Mouse (Mus musculus): ENCODE data around the gene Npffr2.
"Not testable (repeated sequence)": the region's sequence is repeated elsewhere in the genome, so short reads cannot be mapped to it uniquely, and the experiment has no call there.

The Npffr2 gene

DNA sequence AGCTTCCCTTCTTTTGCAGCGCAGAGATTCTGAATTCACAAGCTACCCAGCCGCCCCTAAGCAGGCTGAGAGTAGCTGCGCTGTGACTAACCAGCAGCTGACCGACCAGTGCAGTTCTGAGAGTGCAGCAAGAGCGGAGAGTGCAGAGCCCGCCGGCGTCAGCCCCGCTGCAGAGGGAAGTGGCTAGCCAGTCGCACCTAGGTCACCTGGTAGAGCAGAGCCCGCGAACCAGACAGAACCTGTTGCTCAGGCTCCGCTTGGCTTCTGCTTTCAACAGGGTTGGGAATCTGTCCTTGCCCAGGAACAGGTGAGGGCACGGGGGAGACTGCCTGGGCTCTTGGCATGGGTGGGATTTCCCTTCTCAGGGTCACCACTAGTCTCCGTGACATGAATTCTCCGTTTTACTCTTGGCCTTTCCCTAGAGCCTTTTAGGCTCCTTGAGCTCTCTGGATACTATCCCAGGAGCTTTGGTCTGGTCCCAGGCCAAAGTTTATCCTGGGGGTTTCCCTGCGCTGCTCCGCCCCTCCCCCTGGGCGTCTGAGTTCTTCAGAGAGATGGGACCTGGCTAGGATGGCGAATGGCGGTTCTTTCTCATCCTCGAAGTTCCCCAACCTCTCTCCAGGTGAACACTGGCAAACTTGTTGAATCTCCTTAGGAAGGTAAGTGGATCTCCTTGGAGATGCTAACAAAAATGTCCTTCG is at the start of gene Npffr2:
TSS of gene Npffr2 (plus strand) at position 552 of the 701 bp plus-strand sequence.
- DNase-seq (ENCODE audit: low spot score), result no peak

DNA sequence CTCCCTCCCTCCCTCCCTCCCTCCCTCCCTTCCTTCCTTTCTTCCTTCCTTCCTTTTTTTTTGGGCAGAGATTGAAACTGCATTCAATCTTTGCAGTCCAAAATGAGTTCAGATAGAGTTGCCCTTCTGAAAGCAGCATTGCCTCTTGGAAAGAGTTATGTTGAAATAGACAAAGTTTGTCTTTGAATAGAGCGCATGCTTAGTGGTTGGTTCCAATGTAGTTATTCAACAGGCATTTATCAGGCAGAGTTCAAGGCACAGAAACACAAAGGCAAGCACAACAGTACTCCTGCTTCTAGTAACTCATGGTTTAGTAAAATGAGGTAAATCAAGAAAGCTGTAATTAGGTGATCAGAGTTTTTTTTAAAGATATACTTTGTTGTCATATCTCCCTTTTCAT is 34.7 kb upstream of the Npffr2 start:
- no peak for DNase-seq (ENCODE audit: low spot score)

DNA sequence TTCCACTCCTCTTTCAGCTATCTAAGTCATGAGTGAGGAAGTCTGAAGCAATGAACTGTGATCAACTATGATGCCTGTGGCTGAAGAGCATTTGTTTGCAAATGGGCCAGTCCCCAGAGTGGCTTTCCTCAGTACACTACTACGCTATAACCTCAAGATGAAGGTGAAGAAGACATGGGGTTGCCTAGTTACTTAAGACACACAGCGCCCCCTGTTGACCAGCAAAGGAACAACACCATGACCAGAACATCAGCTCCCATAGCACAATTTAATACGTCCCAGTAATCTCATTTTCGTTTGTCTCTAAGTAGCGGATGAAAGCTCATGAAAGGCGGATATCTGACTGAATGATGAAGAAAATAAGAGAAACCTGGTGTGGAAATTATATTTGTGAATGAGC is 27.0 kb upstream of the Npffr2 start:
- DNase-seq (ENCODE audit: low spot score), result no peak

DNA sequence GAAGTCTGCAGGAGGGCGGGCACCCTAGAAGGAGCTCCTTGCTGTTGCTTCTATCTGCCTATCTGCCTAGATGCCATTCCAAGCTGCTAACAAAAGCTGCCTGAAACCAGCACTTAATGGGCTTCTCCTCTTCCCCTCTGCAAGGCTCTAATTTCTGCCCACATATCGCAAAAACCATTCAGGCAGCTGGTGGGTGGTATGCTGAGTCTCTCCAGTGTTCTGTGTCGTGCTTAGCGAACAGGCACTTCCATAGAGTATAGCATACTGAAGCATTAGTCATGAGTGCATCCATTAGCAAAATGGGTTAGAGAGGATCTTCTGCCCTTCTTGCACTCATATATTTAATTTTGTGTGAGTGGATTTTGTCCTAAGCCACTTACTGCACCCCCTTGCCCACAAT is 8.6 kb upstream of the Npffr2 start:
- peak; percentile 27 for DNase-seq (ENCODE audit: low spot score)

DNA sequence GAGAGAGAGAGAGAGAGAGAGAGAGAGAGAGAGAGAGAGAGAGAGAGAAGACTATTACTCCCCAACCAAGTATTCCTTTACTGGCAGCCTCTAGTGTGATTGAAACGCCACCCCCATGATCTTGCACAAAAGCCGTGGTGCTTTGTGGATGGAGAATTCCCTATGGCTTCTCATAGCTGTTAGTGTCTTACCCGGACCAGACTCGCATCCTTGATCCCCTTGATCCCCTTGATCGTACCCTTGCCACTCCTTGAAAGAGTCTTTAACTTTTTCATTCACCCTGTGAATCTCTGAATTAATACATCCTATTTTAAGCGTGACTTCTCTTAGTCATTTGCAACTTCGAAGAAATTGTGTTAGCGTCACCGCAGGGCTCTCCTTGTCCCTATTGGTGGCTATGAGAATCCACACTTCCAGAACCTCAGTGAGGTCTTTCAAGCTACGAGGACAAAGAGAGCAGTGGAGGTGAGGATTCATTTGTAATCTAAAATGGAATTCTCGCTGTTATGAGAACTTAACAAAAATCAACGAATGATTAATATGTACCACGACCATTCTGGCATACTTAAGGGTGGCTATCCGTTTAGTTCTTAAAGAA is 949 bp upstream of the Npffr2 start:
- no peak for DNase-seq (ENCODE audit: low spot score)

DNA sequence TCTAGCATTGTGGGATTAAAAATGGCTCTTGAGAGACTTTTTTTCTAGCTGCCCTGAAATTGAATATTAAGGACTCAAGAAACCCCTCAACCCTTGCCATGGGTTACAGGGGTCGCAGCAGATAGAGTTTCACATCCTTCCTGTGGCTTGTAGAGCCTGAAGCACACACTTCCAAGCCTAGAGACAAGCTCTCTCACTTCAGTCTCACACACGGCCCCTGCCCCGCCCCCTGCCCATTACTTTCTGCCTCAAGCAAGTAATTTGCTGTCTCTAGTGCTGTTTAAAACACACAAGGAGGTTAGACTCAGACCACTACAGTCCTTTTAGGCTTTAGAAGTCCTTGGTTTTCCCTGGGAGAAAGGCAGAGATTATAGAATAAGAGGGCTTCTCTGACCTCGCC is 1.7 kb downstream of the Npffr2 start:
- no peak for DNase-seq (ENCODE audit: low spot score)

DNA sequence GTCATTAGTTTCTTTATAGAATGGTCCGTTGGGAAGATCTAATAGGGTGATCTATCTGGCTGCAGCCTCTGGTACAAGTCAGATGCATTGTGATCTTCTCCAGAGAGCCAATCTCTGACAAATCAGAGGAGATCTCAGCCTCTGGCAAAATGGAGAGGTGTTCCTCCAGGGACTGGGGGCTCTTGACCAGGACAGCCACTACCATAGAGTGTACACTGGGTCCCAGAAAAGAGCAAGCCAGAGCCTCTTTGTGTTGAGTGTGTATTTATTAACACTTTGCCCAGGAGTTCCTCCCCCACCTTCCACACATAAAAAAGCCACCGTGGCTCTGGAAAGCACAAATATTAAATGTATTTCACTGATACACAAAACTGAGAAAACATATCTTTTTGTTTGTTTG is 2.2 kb downstream of the Npffr2 start:
- DNase-seq (ENCODE audit: low spot score), result no peak

DNA sequence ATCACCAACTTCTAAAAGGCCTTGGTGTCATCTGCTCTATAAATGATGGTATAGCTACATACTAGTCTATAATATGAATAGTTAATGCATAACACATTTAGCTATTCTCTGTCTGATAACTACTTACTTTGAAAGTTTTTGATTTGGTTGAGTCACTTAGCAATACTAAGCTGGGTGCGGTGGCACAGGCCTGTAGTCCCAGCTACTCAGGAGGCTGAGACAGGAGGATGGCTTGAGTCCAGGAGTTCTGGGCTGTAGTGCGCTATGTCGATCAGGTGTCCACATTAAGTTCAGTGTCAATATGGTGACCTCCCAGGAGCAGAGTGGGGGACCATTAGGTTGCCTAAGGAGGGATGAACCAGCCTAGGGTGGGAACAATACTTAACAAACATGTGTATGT is 8.8 kb downstream of the Npffr2 start:
- no peak for DNase-seq (ENCODE audit: low spot score)

DNA sequence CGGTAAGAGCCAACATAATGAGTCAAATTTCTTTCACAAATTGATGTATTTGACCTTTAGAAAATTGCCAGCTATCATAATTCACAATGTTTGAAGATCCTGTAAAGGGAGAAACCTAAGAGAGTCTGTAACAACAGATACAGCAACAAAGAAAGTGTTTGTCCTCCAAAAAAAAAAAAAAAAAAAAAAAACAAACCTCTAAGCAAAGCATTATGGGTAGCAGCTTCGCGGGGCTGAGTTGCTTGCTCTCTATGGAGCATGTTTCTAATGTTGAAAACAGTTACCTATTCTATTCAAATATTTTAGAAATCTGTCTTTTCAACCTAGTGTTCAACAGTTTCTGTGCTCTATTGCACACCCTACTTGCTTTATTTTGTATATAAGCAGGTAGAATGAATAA is 15.2 kb downstream of the Npffr2 start:
- DNase-seq (ENCODE audit: low spot score), result no peak

DNA sequence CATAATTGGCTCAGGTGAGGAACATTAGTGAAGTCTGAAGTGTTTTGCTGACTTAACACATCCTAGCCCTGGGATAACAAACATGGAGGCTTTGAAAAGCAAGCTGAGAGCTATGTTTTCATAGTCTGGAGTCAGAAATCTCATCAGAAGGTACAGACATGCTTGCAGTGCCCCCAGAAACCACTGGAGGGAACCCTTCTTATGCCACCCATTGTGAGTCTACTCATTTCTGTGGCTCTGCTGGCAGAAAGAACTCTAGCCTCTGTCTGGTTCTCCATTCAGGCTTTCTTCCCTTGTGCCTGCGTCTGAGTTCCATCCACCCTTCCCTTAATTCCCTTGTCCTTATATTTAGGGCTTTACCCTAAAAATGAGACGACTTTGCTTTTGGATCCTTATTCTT is 16.2 kb downstream of the Npffr2 start:
- DNase-seq (ENCODE audit: low spot score), result peak; percentile 52

DNA sequence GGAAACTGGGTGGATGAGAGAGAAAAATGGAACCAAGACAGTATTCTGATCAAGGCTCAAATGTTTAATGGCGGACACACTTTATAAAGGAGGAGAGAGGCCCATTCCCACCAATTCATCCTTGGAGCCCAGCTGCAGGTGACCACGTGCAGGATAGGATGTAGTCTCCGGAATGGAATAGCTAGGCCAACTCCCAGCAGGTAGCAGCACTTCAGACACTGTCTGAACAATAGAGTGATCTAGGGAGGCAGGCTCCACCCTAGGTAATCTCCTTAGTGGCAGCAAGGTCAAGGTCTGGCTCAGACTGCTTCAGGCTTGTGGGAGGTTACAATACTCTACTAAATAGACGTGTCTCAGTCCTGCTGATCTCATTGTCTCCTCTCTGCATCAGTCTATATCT is 31.9 kb downstream of the Npffr2 start:
- DNase-seq (ENCODE audit: low spot score), result not testable (repeated sequence)

DNA sequence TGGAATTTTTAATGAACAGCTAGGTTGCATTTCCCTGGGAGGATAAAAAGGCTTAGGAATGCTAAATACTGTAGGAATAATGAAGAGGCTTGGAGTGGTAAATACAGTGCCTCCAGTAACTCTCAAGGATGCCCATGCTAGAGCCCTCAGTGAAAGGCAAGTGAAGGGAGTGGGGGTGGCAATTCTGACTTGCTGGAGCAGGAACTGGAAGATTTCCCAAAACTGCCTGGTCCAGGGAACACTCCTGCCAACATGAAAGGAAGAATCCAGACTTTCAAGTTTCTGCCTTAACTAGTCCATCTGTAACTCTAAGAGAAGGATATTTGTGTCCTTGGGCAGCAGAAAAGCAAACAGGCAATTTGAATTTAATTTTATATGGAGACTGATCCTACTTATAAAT is 34.2 kb downstream of the Npffr2 start:
- peak; percentile 44 for DNase-seq (ENCODE audit: low spot score)

DNA sequence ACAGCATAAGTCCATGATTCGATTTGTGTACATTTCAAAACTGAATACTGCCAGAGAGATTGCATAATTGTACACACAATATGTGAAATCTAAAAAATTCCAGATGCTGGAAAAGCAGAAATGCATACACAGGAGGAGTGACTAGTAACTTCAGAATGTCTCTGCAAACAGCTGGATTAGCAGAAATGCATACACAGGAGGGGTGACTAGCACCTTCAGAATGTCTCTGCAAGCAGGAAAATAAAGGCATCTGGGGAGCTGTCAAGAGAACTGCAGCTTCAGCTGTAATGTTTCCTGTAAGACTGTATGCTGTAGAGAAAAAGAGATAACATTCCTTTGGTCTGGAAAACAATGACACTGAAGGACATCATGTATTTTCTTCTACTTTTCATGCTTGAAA is 51.4 kb downstream of the Npffr2 start:
- no peak for DNase-seq (ENCODE audit: low spot score)

DNA sequence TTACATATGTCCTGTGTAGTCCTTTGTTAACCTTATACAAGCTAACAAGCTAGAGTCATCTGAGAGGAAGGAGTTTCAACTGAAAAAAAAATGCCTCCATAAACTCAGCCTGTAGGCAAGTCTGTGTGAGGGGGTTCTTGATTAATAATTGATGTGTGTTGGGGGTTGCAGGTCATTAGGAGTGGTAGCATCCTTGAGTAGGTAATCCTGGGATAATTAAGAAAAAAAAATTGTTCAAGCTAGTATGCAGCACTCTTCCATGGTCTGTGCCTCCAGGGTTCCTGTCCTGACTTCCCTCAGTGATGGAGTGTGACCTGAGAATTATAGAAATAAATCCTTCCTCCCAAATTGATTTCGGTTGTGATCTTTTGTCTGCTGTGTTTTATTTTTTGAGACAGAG is 52.0 kb downstream of the Npffr2 start:
- no peak for DNase-seq (ENCODE audit: low spot score)

DNA sequence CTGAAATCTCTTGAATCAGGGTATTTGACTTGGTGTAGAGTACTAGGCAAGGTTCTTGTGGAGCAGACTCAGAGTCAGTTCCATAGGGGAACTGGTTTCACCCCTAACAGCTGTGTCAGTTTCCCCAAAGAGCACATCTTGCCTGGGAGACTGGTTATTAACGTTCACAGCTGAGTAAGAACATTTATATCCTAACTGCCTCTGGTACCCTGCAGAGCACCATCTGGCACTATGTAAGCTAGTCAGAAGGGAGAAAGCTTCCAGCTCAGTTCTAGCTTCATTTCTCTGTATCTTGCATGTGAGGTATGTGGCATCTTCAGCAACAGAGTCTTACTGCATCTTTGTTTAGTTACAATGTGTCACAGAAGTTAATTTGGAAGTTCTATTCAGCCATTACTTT is 53.9 kb downstream of the Npffr2 start:
- no peak for DNase-seq (ENCODE audit: low spot score)

DNA sequence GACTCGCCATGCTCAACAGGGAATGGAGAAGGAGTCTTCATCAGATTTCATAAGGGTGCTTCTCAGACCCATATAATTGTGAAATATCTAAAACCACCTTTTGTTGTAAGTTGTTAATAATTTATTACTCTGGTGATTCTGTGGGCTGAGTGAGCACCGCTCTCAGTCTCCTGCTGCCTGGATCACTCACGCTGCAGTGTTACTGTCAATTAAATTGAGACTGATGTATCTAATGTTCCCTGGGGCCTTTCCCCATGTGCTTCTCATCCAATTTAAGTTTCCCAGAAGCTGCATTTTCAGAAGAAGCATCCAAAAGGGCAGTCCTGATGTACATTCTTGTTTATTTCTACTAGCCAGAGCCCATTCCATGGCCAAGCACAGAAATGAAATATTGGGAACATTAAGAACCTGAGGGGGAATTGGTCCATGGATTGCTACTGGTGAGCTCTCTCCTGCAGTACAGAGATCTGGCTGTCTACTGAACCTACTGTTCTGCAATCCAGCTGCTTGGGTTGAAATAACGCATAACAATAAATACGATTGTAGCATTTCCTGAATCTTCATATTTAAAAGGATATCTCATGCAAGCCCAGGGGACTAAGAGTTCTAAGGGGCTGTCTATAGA is 54.6 kb downstream of the Npffr2 start:
- DNase-seq (ENCODE audit: low spot score), result no peak

DNA sequence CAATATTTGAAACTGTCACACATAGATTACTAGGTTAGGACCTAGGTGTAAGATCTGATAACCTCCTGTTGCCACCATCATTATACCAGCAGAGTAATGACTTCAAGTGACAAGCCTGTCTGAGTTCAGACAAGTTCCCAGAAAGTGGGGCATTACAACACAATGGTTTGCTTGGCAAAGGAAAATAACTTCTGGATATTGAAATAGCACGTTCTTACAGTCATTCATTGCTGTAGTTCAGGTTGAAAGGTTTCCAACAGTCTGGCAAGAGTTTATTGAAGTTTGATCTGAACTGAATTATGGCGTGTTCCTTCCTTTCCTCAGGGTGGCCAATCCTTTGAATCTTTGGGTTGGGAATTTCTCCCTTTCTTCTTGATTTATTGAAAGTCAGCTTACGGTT is 57.8 kb downstream of the Npffr2 start:
- DNase-seq (ENCODE audit: low spot score), result no peak

DNA sequence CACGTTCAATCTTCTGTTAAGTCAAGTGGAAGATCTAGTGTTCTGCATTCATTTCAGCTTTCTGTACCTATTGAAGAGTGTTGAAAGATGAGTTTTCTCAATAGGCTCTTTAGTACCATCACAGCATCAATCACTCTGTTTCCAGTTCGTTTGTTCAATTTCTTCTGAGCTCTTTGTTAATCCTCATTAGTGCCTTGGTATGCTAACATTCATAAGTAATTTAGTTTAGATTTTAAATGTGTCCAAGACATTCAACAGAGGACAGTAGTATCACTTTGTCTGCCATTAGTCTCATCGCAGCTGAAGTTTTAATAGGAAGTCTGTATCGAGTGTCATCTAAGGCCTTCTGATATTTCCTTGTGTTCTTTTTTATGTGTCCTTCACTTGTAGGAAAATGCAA is 65.1 kb downstream of the Npffr2 start:
- no peak for DNase-seq (ENCODE audit: low spot score)

DNA sequence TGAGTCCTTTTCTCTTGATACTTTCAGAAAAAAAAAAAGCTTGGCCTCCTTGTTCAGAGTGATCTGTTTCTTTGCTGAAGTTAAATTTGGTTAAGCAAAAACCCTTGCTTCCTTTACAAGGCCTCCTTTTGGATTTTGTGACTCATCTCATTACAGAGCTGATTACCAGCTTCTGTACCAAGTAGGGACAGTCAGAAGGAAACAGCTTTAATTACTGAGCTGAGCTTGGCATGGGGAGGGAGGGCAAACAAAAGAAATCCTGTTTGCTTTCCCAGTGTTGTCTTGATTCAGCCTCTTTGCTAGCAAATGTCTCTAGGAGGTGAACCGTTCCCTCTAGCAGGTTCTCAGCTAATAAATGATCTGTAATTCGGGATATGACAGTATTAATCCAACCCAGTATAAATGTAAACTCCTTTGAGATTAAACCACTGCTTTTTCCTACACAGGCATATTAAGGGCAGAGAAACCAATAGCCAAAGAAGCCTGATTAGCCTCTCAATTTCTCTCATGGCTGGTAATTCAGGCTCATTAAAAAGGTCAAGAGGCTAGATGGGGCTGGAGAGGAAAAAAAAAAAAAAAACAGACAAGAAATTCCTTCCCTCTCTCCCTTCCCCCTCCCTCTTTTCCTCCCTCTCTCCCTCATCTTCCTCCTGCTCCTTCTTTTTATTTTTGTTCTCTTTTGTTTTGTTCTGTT is 84.2 kb downstream of the Npffr2 start:
- peak; percentile 8 for DNase-seq (ENCODE audit: low spot score)

DNA sequence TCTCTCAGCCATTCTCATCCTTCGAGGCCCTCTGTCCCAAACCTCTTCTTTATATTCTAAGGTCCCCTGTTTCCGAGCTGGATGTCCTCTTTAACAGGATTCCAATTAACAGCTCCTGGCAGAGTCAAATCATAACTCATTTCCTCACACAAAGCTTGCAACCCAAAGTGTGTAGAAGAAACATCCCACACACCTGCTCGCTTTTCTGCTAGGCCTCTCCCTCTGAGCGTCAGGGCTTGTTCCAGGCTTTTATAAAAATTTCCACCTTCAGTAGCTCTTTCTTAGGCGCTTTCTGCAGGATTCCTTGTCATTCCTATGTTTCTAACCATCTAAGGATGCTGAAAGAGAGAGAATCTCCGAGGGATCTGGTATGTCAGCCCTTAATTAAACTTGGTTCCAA is 85.0 kb downstream of the Npffr2 start:
- DNase-seq (ENCODE audit: low spot score), result no peak

DNA sequence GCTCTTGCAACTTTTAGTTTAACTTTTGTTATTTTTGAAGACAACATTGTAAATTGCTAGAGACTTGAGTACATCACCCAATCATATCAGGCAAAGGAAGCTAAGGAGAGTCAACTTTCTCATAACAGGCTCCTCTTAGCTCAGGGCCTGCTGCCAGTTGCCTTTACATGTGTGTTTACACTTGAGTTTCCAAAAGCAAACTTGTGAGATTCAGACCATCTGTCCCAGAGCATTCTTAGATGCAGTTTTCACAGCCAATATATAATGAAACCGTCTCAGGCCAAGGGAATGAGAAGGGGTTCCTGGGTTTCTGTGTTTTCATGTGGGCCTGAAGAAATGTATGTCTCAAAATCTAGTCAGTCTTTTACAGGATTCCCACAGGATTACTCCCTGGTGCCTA is 104.4 kb downstream of the Npffr2 start:
- DNase-seq (ENCODE audit: low spot score), result peak; percentile 36
